Mouse (Mus musculus): ENCODE measurements around the gene Bpifc.

The Bpifc gene

DNA sequence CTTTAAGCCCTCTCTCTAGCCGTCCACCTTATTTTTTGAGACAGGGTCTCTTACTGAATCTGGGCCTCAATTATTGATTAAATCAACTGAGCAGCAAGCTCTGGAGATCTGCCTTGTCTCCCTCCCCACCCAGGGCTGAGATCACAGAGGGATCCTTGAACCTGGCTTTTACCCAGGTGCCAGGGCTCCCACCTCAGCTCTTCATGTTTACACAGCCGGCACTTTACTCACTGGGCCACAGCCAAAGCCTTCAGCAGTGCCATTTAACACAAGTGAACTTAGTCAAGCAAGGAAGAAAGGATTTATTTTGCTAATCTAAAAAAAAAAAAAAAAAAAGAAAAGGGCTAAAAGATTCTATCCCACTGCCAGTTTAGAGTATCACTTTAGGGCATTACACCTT is 57.3 kb downstream of the Bpifc start:
- in situ Hi-C loops (cut with MboI, MseI): no loop called here

DNA sequence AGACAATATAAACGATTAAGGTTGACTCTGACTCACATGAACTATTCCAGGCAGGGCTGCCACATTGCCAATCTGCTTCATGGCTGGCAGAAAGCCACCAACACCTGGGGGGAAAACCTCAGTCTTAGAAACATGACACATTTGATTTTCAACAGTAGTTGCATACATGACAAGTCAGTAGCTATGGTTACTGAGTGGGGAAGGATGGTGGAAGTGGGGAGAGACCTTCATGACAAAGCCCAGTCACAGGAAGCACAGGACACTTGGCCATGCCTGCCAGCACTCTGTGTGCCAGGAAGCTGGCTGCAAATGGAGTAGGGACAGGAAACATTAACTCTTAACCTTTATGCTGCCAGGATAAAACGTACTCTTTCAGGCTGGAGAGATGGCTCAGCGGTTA is 58.3 kb downstream of the Bpifc start:
- in situ Hi-C loops (cut with MboI, MseI): no loop called here

DNA sequence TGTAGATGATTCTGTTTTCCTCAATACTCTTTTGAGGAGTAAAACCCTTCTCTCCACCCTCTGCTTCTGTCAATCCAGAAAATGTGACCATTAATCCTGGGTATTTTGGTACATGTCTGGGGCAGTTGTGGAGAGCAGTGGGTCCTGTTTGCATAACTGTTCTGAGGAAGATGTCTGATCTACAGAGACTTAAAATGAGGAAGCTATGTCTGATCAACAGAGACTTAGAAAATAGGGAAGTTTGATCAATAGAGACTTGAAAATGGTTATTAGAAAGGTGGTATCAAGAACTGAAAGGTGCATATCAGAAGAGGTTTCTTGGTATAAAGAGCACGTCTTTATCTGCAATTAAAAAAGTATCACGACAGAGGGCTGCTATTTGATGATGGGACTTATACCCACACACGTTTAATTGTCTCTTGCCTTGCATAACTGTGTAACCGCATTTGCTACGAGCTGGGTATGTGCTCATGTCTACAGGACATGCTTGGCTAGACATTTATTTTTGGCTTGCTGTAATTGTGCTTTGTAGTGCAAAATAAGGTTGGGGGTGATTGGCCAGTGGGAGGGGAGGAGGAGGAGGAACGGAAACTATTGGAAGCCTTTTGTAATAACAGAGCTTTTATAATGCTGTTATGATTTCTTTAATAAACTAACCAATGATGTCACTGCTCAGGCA is 59.8 kb downstream of the Bpifc start:
- in situ Hi-C loops (cut with MboI, MseI): no loop called here

DNA sequence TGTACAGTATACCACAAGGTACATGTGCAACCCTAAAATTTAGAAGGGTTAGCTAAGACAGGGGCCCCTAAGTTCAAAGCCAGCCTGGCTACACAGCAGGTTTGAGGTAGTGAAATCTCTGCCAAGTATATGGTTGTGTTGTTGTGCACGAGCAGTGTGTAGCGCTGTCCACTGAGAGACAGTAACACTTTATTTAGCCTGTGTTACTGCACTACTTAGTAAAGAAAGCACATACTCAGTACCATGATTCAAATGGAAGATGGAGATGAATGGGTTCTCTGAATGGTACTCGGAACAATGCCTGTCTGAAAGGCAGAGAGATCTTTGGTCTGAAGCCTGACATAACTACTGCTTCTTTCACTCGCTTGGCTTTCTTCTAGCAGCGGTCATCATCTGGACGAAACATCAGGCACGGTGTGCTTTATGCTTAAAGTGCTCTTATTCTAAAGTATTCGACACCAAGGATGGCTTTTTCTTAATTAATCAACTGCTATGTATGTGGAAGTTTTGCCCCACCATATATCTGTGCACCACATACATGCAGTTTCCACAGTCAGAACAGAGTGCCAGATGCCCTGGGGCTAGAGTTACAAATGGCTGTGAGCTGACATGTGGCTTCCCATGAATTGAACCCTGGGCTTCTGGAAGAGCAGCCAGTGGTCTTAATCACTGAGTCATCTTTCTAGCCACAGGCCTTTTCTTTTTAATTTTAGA is 63.1 kb downstream of the Bpifc start:
- in situ Hi-C loops (cut with MboI, MseI): no loop called here

DNA sequence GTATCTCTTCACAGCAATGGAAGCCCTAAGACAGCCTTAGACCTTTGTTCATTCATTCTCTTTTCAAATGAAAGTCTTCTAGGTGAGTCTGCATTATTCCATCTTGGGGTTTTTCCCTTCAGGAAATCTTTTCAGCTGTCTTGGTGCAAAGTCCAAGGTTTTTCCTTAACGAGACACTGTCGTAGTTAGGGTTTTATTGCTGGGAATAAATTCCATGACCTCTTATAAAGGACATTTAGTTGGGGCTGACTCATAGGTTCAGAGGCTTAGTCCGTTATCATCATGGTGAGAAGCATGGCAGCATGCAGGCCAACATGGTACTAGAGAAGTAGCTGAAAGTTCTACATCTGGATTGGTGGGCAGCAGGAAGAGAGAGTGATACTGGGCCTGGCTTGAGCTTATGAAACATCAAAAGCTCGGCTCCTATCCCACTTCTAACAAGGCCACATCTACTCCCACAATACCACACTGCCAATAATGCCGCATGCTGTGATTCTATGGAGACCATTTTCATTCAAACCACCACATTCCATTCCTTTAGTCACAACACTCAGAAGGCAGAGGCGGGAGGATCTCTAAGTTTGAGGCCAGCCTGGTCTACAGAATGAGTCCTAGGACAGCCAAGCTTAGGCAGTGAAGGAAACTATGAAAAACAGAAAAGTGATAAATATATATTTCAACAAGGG is 75.3 kb downstream of the Bpifc start:
- in situ Hi-C loops (cut with MboI, MseI): loop anchor here (5.0 kb wide), 2 partner anchors 754 to 776 kb away; no protein-coding TSS in a partner anchor

DNA sequence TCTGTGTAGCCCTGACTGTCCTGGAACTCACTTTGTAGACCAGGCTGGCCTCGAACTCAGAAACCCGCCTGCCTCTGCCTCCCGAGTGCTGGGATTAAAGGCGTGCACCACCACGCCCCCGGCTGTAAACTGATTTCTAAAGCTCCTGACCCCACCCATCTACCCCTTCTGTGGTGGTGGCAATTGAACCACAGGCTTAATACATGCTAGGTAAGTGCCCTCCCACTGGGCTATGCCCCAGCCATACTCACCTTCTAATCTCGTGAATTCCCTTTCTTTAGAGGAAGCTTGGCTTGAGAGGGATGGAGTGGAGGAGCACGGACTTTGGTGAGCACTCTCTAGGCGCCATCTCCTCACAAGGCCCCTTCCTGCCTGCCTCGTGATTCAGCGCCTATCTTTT is 81.7 kb downstream of the Bpifc start:
- in situ Hi-C loops (cut with MboI, MseI): no loop called here

DNA sequence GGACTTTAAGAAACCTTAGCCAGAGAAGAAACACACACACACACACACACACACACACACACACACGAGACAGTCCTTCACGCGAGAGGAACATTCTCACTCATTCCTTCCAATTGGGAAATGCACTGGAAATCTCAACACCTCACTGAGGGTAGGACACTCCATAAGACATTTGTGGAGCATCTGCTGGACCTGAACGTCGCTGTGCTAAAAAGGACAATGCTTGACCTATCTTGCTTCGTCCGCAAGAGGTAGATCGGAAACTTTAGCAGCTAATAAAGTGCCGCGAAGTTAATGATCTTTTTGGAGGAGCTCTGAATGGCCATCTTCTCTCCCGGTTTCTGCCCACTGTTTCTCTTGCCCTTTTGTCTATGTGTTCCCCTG is 82.5 kb downstream of the Bpifc start:
- in situ Hi-C loops (cut with MboI, MseI): no loop called here

DNA sequence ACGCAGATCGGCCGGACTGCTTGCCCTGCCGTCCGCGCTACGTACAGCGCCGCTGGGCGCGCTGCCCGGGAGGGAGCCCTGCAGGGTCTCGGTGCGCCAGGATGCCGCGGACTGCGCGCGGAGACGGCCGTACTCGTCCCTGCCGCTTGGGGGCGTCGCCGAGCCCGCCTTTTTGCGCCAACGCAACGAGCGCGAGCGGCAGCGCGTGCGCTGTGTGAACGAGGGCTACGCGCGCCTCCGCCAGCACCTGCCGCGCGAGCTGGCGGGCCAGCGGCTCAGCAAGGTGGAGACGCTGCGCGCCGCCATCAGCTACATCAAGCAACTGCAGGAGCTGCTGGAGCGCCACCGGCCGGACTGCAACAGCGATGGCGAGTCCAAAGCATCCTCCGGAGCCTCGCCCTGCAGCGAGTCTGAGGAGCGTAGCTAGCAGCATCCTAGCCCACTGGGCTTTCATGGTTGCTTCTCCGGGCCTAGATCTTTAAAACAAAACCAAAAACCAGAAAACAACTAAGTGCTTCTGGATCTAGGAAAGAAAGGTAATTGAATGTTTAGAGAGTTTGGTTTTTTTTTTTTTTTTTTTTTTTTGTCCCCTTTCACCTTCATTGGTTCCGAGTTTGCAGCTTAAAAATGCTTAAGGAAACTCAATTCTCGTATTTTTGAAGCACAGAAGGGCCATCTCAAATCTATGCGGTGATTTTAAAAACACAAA is 83.0 kb downstream of the Bpifc start:
- in situ Hi-C loops (cut with MboI, MseI): no loop called here

DNA sequence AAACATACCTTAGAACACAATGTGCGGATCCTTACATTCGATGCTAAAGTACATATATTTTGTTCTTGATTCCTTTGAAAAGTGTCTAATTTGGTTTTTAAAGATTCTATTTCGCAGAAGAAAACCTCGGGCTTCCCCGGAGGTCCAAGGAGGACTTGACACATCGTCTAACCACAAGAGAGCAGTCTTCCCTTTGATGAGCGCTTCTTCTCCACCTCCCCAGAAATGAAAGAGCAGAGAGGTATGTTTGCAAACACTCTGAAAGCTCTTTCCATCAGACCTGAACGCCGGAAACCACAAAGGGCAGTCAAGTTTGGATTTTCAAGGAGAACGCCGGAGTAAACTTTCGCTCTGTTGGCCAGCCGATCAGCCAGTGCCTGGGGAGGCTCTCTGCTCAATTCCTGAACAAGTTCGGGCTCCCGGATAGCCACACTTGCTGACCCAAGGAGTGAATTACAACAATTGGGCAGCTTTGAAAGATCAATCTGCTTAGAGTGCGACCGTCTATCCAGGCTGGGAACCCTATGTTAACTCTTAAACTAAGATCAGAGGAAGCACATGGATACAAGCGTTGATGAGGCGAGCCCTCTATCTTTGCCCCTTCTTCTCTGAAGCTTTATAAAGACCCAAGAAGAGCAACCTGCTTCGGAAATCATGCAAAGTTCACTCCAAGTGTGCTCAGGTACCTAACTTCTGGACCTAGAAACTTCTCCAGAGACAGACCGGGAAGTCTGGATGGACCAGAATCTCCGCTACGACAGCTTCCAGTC is 83.8 kb downstream of the Bpifc start, which contains the start of gene Ascl4:
Ascl4 (plus strand) TSS at position 6 of the 770 bp plus-strand sequence.
- in situ Hi-C loops (cut with MboI, MseI): no loop called here

DNA sequence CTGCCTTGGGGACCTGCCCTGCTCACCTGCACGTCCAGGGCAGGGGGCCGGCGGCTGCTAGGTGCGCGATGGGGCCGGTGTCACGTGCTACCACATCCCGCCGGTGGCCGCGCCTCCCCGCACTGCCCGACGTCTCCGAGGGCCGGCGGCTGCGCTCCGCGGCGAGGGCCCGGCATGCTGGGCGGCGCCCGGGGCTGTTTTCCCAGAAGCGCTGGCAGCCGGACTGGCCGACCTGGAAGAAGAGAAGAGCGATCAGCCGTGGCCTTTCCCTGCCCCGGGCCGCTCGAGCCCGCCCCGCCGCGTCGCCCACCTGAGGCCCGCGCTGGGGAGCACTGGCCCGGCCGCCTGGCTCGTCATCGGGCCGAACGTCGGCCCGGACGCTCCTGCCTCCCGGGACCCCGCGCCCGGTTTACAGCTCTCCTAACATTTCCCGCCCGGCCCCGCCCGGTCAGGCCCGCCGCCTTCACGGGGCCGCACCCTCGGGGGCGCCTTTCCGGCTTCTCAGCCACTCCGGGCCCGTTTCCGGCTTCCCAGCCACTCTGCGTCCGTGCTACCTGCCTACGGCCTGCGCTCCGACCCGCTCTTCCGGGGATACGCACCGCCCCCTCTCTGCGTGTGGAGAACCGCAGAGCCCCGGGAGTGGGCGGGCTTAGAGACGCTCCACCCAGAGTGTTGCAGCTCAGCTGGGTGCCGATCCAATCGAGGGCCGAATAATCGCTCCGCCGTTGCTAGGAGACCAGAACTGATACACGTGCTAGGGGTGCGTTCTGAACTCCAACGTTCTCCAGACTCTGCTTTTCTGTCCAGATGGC is 95.0 kb downstream of the Bpifc start, which contains the start of gene Prdm4:
Prdm4 (minus strand) TSS at position 645 of the 812 bp plus-strand sequence.
- in situ Hi-C loops (cut with MboI, MseI): no loop called here
